Mouse (Mus musculus): ENCODE measurements at regions not wholly inside any gene's neighbourhood (a gene's known extent, or its start where the extent isn't known, plus 50 kb on each side); places are given as distances from the start of the nearest gene placed in this dataset.

- no peak for TF ChIP-seq POLR2A (IDR thresholded peaks at IDR 0.05; ENCODE audit: control insufficient read depth, low read depth, low read length)
- no peak for TF ChIP-seq CTCF (IDR thresholded peaks at IDR 0.05; ENCODE audit: control insufficient read depth, insufficient read depth, insufficient replicate concordance, low read depth, low read length)
- no peaks in the 10 kb centered on the region for H3K4me1 ChIP-seq (ENCODE audit: control insufficient read depth, insufficient read depth, low read length)
- H3K27ac ChIP-seq (ENCODE audit: control insufficient read depth, insufficient read depth, low read depth, low read length), result no peak overlapping the region
- H3K4me3 ChIP-seq (ENCODE audit: control insufficient read depth, low read depth, low read length), result no peak overlapping the region
- H3K36me3 ChIP-seq (ENCODE audit: control insufficient read depth, insufficient read depth, low read length), result no peaks in the 10 kb centered on the region
- no peaks in the 10 kb centered on the region for H3K27me3 ChIP-seq (ENCODE audit: control insufficient read depth, insufficient read depth, low read length)
Observed at GRCm38 (mm10) chr3:9152256-9152655, 457.6 kb downstream of the Zfp704 start.

GRCm38 (mm10) chr3:9151590-9151989 lies 458.3 kb downstream of the Zfp704 start:
- no peak for TF ChIP-seq CTCF (IDR thresholded peaks at IDR 0.05; ENCODE audit: control insufficient read depth, insufficient read depth, insufficient replicate concordance, low read depth, low read length)
- no peak for TF ChIP-seq POLR2A (IDR thresholded peaks at IDR 0.05; ENCODE audit: control insufficient read depth, low read depth, low read length)
- H3K27ac ChIP-seq (ENCODE audit: control insufficient read depth, insufficient read depth, low read depth, low read length), result no peak overlapping the region

GRCm38 (mm10) chr3:9148605-9149004 lies 461.3 kb downstream of the Zfp704 start:
- Histone ChIP-seq H3K27me3 (ENCODE audit: control insufficient read depth, insufficient read depth, low read length) (no peaks in the 10 kb centered on the region), H3K27ac (ENCODE audit: control insufficient read depth, insufficient read depth, low read depth, low read length) (no peak overlapping the region), H3K4me3 (ENCODE audit: control insufficient read depth, low read depth, low read length) (no peak overlapping the region), H3K36me3 (ENCODE audit: control insufficient read depth, insufficient read depth, low read length) (no peaks in the 10 kb centered on the region), H3K4me1 (ENCODE audit: control insufficient read depth, insufficient read depth, low read length) (no peaks in the 10 kb centered on the region)
- TF ChIP-seq POLR2A (IDR thresholded peaks at IDR 0.05; ENCODE audit: control insufficient read depth, low read depth, low read length) (no peak), CTCF (IDR thresholded peaks at IDR 0.05; ENCODE audit: control insufficient read depth, insufficient read depth, insufficient replicate concordance, low read depth, low read length) (no peak)

More at GRCm38 (mm10) chr3:9151590-9151989, 458.3 kb downstream of the Zfp704 start:
- no peaks in the 10 kb centered on the region for H3K27me3 ChIP-seq (ENCODE audit: control insufficient read depth, insufficient read depth, low read length)
- no peak overlapping the region for H3K4me3 ChIP-seq (ENCODE audit: control insufficient read depth, low read depth, low read length)
- H3K4me1 ChIP-seq (ENCODE audit: control insufficient read depth, insufficient read depth, low read length), result no peaks in the 10 kb centered on the region
- H3K36me3 ChIP-seq (ENCODE audit: control insufficient read depth, insufficient read depth, low read length), result no peaks in the 10 kb centered on the region

- Histone ChIP-seq H3K4me1 (ENCODE audit: control insufficient read depth, insufficient read depth, low read length) (no peaks in the 10 kb centered on the region), H3K27ac (ENCODE audit: control insufficient read depth, insufficient read depth, low read depth, low read length) (no peak overlapping the region), H3K36me3 (ENCODE audit: control insufficient read depth, insufficient read depth, low read length) (no peaks in the 10 kb centered on the region), H3K4me3 (ENCODE audit: control insufficient read depth, low read depth, low read length) (no peak overlapping the region), H3K27me3 (ENCODE audit: control insufficient read depth, insufficient read depth, low read length) (no peaks in the 10 kb centered on the region)
- TF ChIP-seq CTCF (IDR thresholded peaks at IDR 0.05; ENCODE audit: control insufficient read depth, insufficient read depth, insufficient replicate concordance, low read depth, low read length), result no peak
- no peak for TF ChIP-seq POLR2A (IDR thresholded peaks at IDR 0.05; ENCODE audit: control insufficient read depth, low read depth, low read length)
Observed at GRCm38 (mm10) chr3:9146481-9146880, 463.4 kb downstream of the Zfp704 start.

- Histone ChIP-seq H3K4me3 (ENCODE audit: control insufficient read depth, low read depth, low read length) (no peak overlapping the region), H3K27me3 (ENCODE audit: control insufficient read depth, insufficient read depth, low read length) (no peaks in the 10 kb centered on the region), H3K4me1 (ENCODE audit: control insufficient read depth, insufficient read depth, low read length) (no peaks in the 10 kb centered on the region), H3K27ac (ENCODE audit: control insufficient read depth, insufficient read depth, low read depth, low read length) (no peak overlapping the region), H3K36me3 (ENCODE audit: control insufficient read depth, insufficient read depth, low read length) (no peaks in the 10 kb centered on the region)
- TF ChIP-seq CTCF (IDR thresholded peaks at IDR 0.05; ENCODE audit: control insufficient read depth, insufficient read depth, insufficient replicate concordance, low read depth, low read length) (no peak), POLR2A (IDR thresholded peaks at IDR 0.05; ENCODE audit: control insufficient read depth, low read depth, low read length) (no peak)
Observed at GRCm38 (mm10) chr3:9145612-9146011, 464.3 kb downstream of the Zfp704 start.

GRCm38 (mm10) chr3:9141836-9142235 lies 468.0 kb downstream of the Zfp704 start:
- TF ChIP-seq POLR2A (IDR thresholded peaks at IDR 0.05; ENCODE audit: control insufficient read depth, low read depth, low read length) (no peak), CTCF (IDR thresholded peaks at IDR 0.05; ENCODE audit: control insufficient read depth, insufficient read depth, insufficient replicate concordance, low read depth, low read length) (no peak)
- Histone ChIP-seq H3K27ac (ENCODE audit: control insufficient read depth, insufficient read depth, low read depth, low read length) (no peak overlapping the region), H3K36me3 (ENCODE audit: control insufficient read depth, insufficient read depth, low read length) (no peaks in the 10 kb centered on the region), H3K27me3 (ENCODE audit: control insufficient read depth, insufficient read depth, low read length) (no peaks in the 10 kb centered on the region), H3K4me3 (ENCODE audit: control insufficient read depth, low read depth, low read length) (no peak overlapping the region), H3K4me1 (ENCODE audit: control insufficient read depth, insufficient read depth, low read length) (no peaks in the 10 kb centered on the region)

GRCm38 (mm10) chr3:9137131-9137874 lies 472.6 kb downstream of the Zfp704 start:
- no peak overlapping the region for H3K27ac ChIP-seq (ENCODE audit: control insufficient read depth, insufficient read depth, low read depth, low read length)
- H3K4me3 ChIP-seq (ENCODE audit: control insufficient read depth, low read depth, low read length), result no peak overlapping the region
- no peaks in the 10 kb centered on the region for H3K27me3 ChIP-seq (ENCODE audit: control insufficient read depth, insufficient read depth, low read length)
- TF ChIP-seq CTCF (IDR thresholded peaks at IDR 0.05; ENCODE audit: control insufficient read depth, insufficient read depth, insufficient replicate concordance, low read depth, low read length) (no peak), POLR2A (IDR thresholded peaks at IDR 0.05; ENCODE audit: control insufficient read depth, low read depth, low read length) (no peak)
- H3K36me3 ChIP-seq (ENCODE audit: control insufficient read depth, insufficient read depth, low read length), result no peaks in the 10 kb centered on the region
- H3K4me1 ChIP-seq (ENCODE audit: control insufficient read depth, insufficient read depth, low read length), result no peaks in the 10 kb centered on the region
